ENCODE assay signal across 9 mouse cellular contexts in the genomic region with DNA sequence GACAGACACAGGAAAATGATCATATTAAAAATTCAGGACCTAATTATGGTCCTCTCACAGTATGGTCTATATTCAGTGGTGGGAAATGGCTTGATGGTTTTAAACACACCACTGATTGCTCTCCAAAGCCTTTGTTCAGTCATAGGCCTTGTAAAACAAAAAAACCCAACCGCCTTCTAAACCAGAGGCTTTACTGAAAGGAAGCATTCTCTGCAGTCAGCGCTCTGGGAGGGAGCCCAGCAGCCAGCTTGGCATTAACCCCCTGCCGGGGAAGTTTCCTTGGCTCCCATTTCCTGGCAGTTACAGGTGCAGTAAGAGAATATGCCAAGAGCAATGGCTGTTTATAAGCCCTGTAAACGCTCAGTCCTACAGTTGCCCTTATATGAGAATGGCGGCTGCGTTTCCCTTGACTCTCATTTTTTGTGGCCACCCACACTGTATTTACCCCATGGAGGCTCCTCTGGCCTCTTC.
DNase-seq lines count a peak whose midpoint lies in the region; ATAC-seq lines count a peak whose summit lies in the region.
"Had no signal": no experiment of that assay in that cellular context is flagged by ENCODE, and none has a peak within 500 bp of the region (broad histone marks: within the 10 kb centered on the region; RNA-seq: fewer than 3 reads in every experiment).

No protein-coding gene starts in this region.

- H3K36me3 ChIP-seq in embryonic facial prominence, embryonic 14.5 days (ENCODE audit: control insufficient read depth, insufficient read depth, low read length), result no peaks in the 10 kb centered on the region
- no peaks in the 10 kb centered on the region for H3K36me3 ChIP-seq in embryonic facial prominence, embryonic 10.5 days (replicated peaks)
- no peaks in the 10 kb centered on the region for H3K36me3 ChIP-seq in liver, embryonic 12.5 days

- H3K27me3 ChIP-seq in embryonic facial prominence, embryonic 14.5 days (replicated peaks; ENCODE audit: control insufficient read depth, insufficient read depth, low read length), result no peaks in the 10 kb centered on the region
- no peaks in the 10 kb centered on the region for H3K27me3 ChIP-seq in embryonic facial prominence, embryonic 10.5 days (replicated peaks; ENCODE audit: low read depth, poor library complexity, severe bottlenecking)
- no peaks in the 10 kb centered on the region for H3K27me3 ChIP-seq in liver, embryonic 12.5 days (replicated peaks)

- no peaks in the 10 kb centered on the region for H3K9me3 ChIP-seq in embryonic facial prominence, embryonic 14.5 days (ENCODE audit: control insufficient read depth, low read length)
- no peaks in the 10 kb centered on the region for H3K9me3 ChIP-seq in embryonic facial prominence, embryonic 10.5 days
- H3K9me3 ChIP-seq in liver, embryonic 12.5 days (replicated peaks), result no peaks in the 10 kb centered on the region

- intact Hi-C loops in left cerebral cortex, postnatal 4 days (cut with DNase I), result no loop called here

- WGBS in embryonic facial prominence, embryonic 14.5 days, result 36% methylated on average over 6 of the region's 6 CpGs
- 26% methylated on average over 6 of the region's 6 CpGs for WGBS in embryonic facial prominence, embryonic 10.5 days
- 45% methylated on average over 6 of the region's 6 CpGs for WGBS in liver, embryonic 12.5 days (ENCODE audit: insufficient replicate concordance)

- no peak overlapping the region for H3K9ac ChIP-seq in embryonic facial prominence, embryonic 14.5 days (ENCODE audit: low read depth, low read length)
- H3K9ac ChIP-seq in liver, embryonic 12.5 days, result no peak overlapping the region

- no peak overlapping the region for H3K4me2 ChIP-seq in embryonic facial prominence, embryonic 14.5 days (ENCODE audit: low read depth, low read length)
- H3K4me2 ChIP-seq in liver, embryonic 12.5 days, result no peak overlapping the region

- DNase-seq in embryonic facial prominence, embryonic 14.5 days (ENCODE audit: low spot score), result peak; percentile 45
- DNase-seq in embryonic facial prominence, embryonic 10.5 days (ENCODE audit: low spot score), result no peak
- peak; percentile 43 for DNase-seq in cerebellum, adult 11 months
- peak; percentile 41 for DNase-seq in gastrocnemius, postnatal 10 days
- DNase-seq in left cerebral cortex, postnatal 4 days, result peak; percentile 68
- DNase-seq in skeletal muscle tissue, adult 2 months (ENCODE audit: low read depth, low spot score), result peak; percentile 38
- no peak for DNase-seq in T-cell, adult 2 months (ENCODE audit: low spot score)

- H3K27ac ChIP-seq in embryonic facial prominence, embryonic 14.5 days (replicated peaks; ENCODE audit: low read depth, low read length), result no peak overlapping the region
- no peak overlapping the region for H3K27ac ChIP-seq in embryonic facial prominence, embryonic 10.5 days (replicated peaks)
- H3K27ac ChIP-seq in liver, embryonic 12.5 days, result no peak overlapping the region
- H3K27ac ChIP-seq: kidney, postnatal 0 days had no signal

- H3K4me1 ChIP-seq in embryonic facial prominence, embryonic 14.5 days (ENCODE audit: control insufficient read depth, insufficient read depth, low read length), result no peaks in the 10 kb centered on the region
- peaks cover 5% of the 10 kb centered on the region; the same call in 1 of the 2 replicates for H3K4me1 ChIP-seq in embryonic facial prominence, embryonic 10.5 days
- no peaks in the 10 kb centered on the region for H3K4me1 ChIP-seq in liver, embryonic 12.5 days

- H3K4me3 ChIP-seq in embryonic facial prominence, embryonic 14.5 days (ENCODE audit: low read depth, low read length), result no peak overlapping the region
- H3K4me3 ChIP-seq in embryonic facial prominence, embryonic 10.5 days, result no peak overlapping the region
- no peak overlapping the region for H3K4me3 ChIP-seq in liver, embryonic 12.5 days

- no peak for ATAC-seq in embryonic facial prominence, embryonic 14.5 days (ENCODE audit: low read depth)
- ATAC-seq in liver, embryonic 12.5 days, result no peak

Comparison
In these comparisons a context has a peak if more than half of its experiments do, and no peak if none do; other contexts are left out.
1. DNase-seq: peak in embryonic facial prominence, embryonic 14.5 days (single experiment), cerebellum, adult 11 months (single experiment), gastrocnemius, postnatal 10 days (single experiment), left cerebral cortex, postnatal 4 days (single experiment) and skeletal muscle tissue, adult 2 months (single experiment); none in embryonic facial prominence, embryonic 10.5 days (single experiment) and T-cell, adult 2 months (single experiment).